Mouse (Mus musculus) bone marrow, adult 2 months (tissue): ENCODE measurements around the gene Tomm40l.

Experiments
- CTCF ChIP-seq: fragments of 200-500 bp; IDR thresholded peaks from 2 replicates; pipeline ENCODE4 v1.5.1; 2011; ENCODE audit warnings: low read length, control low read depth; ENCODE audit not compliant: control insufficient read depth, insufficient read depth
- POLR2A ChIP-seq: fragments of 200-500 bp; IDR thresholded peaks from 2 replicates; pipeline ENCODE4 v1.6.1; 2011; ENCODE audit warnings: low read depth, mild to moderate bottlenecking, control low read depth, low read length, borderline replicate concordance; ENCODE audit not compliant: control insufficient read depth

- TF ChIP-seq POLR2A: no peak
- no peak for TF ChIP-seq CTCF
Observed at GRCm38 (mm10) chr1:171252415-171252814, 30.1 kb upstream of the Tomm40l start.
